Mouse (Mus musculus): Measurements from ENCODE around the gene Ankrd11. TPM values are rescaled to one million over a fixed set of nuclear protein-coding genes. Genes with fewer than 3 reads are reported as not detected.

The Ankrd11 gene
- total and polyA plus RNA-seq, 3 experiments = 49.2 to 235 (median 87.7) TPM

DNA sequence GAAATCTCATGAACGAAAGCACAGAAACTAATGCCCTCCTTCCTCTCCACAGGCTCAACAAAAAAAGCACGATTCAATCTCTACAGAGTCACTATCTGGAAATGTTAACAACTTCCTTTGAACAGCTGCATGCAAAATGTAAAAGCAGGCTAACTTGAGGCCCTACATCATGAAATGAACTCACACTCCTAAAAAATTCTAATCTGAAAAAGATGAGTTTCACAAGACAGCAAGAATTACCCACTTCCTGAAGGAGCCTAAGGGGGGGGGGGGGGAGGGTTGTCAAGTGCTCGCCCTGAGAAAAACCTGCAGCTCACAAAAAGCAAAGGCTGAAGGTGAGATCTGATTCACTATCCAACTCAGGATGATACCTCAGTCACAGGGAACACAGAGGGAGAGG lies 27.0 kb downstream of the Ankrd11 start:
- Histone ChIP-seq H3K9me3 (replicated peaks; ENCODE audit: insufficient read depth, low read length) (no peaks in the 10 kb centered on the region), H3K79me2 (ENCODE audit: control insufficient read depth, insufficient read depth, low read length, poor library complexity) (peaks cover 84% of the 10 kb centered on the region)
- no peak for DNase-seq (ENCODE audit: low read depth, low spot score)

DNA sequence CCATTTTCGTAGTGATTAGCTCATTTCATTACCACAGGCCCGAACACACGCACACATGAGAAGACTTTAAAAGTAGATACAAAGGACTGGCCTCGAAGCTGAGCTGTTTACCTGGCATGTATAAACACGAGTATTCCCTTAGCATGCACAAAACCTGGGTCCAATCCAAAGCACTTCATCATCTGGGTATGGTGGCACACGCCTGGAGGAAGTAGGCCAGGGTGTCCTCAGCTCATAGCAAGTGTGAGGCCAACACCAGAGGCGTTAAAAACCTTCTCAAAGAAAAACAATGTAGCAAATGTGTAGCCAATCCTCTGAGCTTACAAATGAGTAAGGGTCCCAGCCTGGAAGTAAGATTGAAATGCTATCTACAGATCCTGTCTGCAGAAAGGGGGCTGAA lies 27.6 kb downstream of the Ankrd11 start:
- H3K4me1 ChIP-seq (ENCODE audit: control insufficient read depth in 1 of 2, insufficient read depth in 2 of 2, low read length in 2 of 2) = peaks cover 0 to 5% of the 10 kb centered on the region in 2 experiments; a peak in 1 of 4 replicates
- H3K4me3 ChIP-seq (ENCODE audit: control insufficient read depth in 1 of 2, insufficient read depth in 1 of 2, low read depth in 2 of 2, low read length in 2 of 2) = no peak overlapping the region
- H3K27me3 ChIP-seq (ENCODE audit: control insufficient read depth in 1 of 2, insufficient read depth in 2 of 2, low read length in 2 of 2) = no peaks in the 10 kb centered on the region
- no peak for DNase-seq (ENCODE audit: low read depth, low spot score)
- peaks cover 85% of the 10 kb centered on the region for H3K79me2 ChIP-seq (ENCODE audit: control insufficient read depth, insufficient read depth, low read length, poor library complexity)
- H3K36me3 ChIP-seq (ENCODE audit: control insufficient read depth in 1 of 2, insufficient read depth in 2 of 2, low read length in 2 of 2) = peaks cover 9 to 15% of the 10 kb centered on the region in 2 experiments; a peak in 3 of 4 replicates
- no peaks in the 10 kb centered on the region for H3K9me3 ChIP-seq (replicated peaks; ENCODE audit: insufficient read depth, low read length)
- H3K9ac ChIP-seq (ENCODE audit: control insufficient read depth, low read depth, low read length, poor library complexity, severe bottlenecking) = no peak overlapping the region
- TF ChIP-seq SIN3A (IDR thresholded peaks at IDR 0.05; ENCODE audit: low read length) (no peak), HCFC1 (IDR thresholded peaks at IDR 0.05; ENCODE audit: low read depth, low read length) (no peak), USF1 (IDR thresholded peaks at IDR 0.05; ENCODE audit: low read depth, low read length) (no peak), CTCF (IDR thresholded peaks at IDR 0.05 in 2 of 3, conservative IDR thresholded peaks at IDR 0.05 in 1 of 3; ENCODE audit: control insufficient read depth in 1 of 3, insufficient read depth in 1 of 3, low read depth in 2 of 3, low read length in 3 of 3, poor library complexity in 1 of 3, severe bottlenecking in 1 of 3) (no peak), POLR2AphosphoS5 (IDR thresholded peaks at IDR 0.05; ENCODE audit: borderline replicate concordance, low read depth, low read length) (no peak), ZMIZ1 (IDR thresholded peaks at IDR 0.05; ENCODE audit: low read depth, low read length) (no peak), TCF12 (IDR thresholded peaks at IDR 0.05; ENCODE audit: low read depth, low read length) (no peak), ZNF384 (IDR thresholded peaks at IDR 0.05; ENCODE audit: low read depth, low read length) (no peak), TAL1 (IDR thresholded peaks at IDR 0.05; ENCODE audit: low read length) (no peak), RCOR1 (IDR thresholded peaks at IDR 0.05; ENCODE audit: low read depth, low read length) (no peak), GATA1 (IDR thresholded peaks at IDR 0.05; ENCODE audit: low read depth, low read length) (no peak), ZC3H11A (IDR thresholded peaks at IDR 0.05; ENCODE audit: low read depth, low read length) (no peak), TBP (IDR thresholded peaks at IDR 0.05; ENCODE audit: low read depth, low read length) (no peak), MYC (IDR thresholded peaks at IDR 0.05; ENCODE audit: low read depth, low read length) (no peak), MAFK (IDR thresholded peaks at IDR 0.05; ENCODE audit: borderline replicate concordance, low read depth, low read length) (no peak)
- H3K27ac ChIP-seq (ENCODE audit: control insufficient read depth, low read depth, low read length) = no peak overlapping the region

More for the DNA sequence above, 27.0 kb downstream of the Ankrd11 start:
- peaks cover 9 to 15% of the 10 kb centered on the region in 2 experiments; a peak in 3 of 4 replicates for H3K36me3 ChIP-seq (ENCODE audit: control insufficient read depth in 1 of 2, insufficient read depth in 2 of 2, low read length in 2 of 2)
- no peak overlapping the region for H3K27ac ChIP-seq (ENCODE audit: control insufficient read depth, low read depth, low read length)
- peaks cover 0 to 5% of the 10 kb centered on the region in 2 experiments; a peak in 1 of 4 replicates for H3K4me1 ChIP-seq (ENCODE audit: control insufficient read depth in 1 of 2, insufficient read depth in 2 of 2, low read length in 2 of 2)
- H3K27me3 ChIP-seq (ENCODE audit: control insufficient read depth in 1 of 2, insufficient read depth in 2 of 2, low read length in 2 of 2) = no peaks in the 10 kb centered on the region
- no peak for TF ChIP-seq EP300 (IDR thresholded peaks at IDR 0.05; ENCODE audit: low read depth in 1 of 2, low read length in 2 of 2)
- no peak for TF ChIP-seq TCF12 (IDR thresholded peaks at IDR 0.05; ENCODE audit: low read depth, low read length)
- TF ChIP-seq BHLHE40 (IDR thresholded peaks at IDR 0.05; ENCODE audit: borderline replicate concordance, low read depth, low read length) = no peak
- no peak for TF ChIP-seq ZC3H11A (IDR thresholded peaks at IDR 0.05; ENCODE audit: low read depth, low read length)
- TF ChIP-seq ZNF384 (IDR thresholded peaks at IDR 0.05; ENCODE audit: low read depth, low read length) = no peak
- TF ChIP-seq E2F4 (IDR thresholded peaks at IDR 0.05; ENCODE audit: borderline replicate concordance, low read depth, low read length) = no peak
- TF ChIP-seq GATA1 (IDR thresholded peaks at IDR 0.05; ENCODE audit: low read depth, low read length) = no peak
- no peak for TF ChIP-seq POLR2A (IDR thresholded peaks at IDR 0.05; ENCODE audit: control insufficient read depth in 1 of 2, insufficient read depth in 1 of 2, low read depth in 1 of 2, low read length in 2 of 2, poor library complexity in 1 of 2)
- no peak for TF ChIP-seq MYC (IDR thresholded peaks at IDR 0.05; ENCODE audit: low read depth, low read length)
- no peak for TF ChIP-seq ETS1 (IDR thresholded peaks at IDR 0.05; ENCODE audit: low read depth, low read length)
- TF ChIP-seq HCFC1 (IDR thresholded peaks at IDR 0.05; ENCODE audit: low read depth, low read length) = no peak
- no peak for TF ChIP-seq CTCF (IDR thresholded peaks at IDR 0.05 in 2 of 3, conservative IDR thresholded peaks at IDR 0.05 in 1 of 3; ENCODE audit: control insufficient read depth in 1 of 3, insufficient read depth in 1 of 3, low read depth in 2 of 3, low read length in 3 of 3, poor library complexity in 1 of 3, severe bottlenecking in 1 of 3)
- TF ChIP-seq ZKSCAN1 (IDR thresholded peaks at IDR 0.05; ENCODE audit: low read depth, low read length) = no peak
- no peak for TF ChIP-seq SMC3 (IDR thresholded peaks at IDR 0.05; ENCODE audit: low read depth, low read length)
- TF ChIP-seq GABPA (IDR thresholded peaks at IDR 0.05; ENCODE audit: low read depth, low read length) = no peak
- no peak for TF ChIP-seq MEF2A (IDR thresholded peaks at IDR 0.05; ENCODE audit: extremely low read depth, insufficient replicate concordance, low read depth, low read length, poor library complexity, severe bottlenecking)
- no peak for TF ChIP-seq CHD1 (IDR thresholded peaks at IDR 0.05; ENCODE audit: low read depth, low read length)
- no peak overlapping the region for H3K4me3 ChIP-seq (ENCODE audit: control insufficient read depth in 1 of 2, insufficient read depth in 1 of 2, low read depth in 2 of 2, low read length in 2 of 2)
- H3K9ac ChIP-seq (ENCODE audit: control insufficient read depth, low read depth, low read length, poor library complexity, severe bottlenecking) = no peak overlapping the region
